Mouse (Mus musculus) A20 (cell line): ENCODE measurements around the gene Fbxl18.
A peak's percentile ranks its signal among the peaks of the same experiment; 100 is the strongest.
"Not testable (repeated sequence)": the region's sequence is repeated elsewhere in the genome, so short reads cannot be mapped to it uniquely, and the experiment has no call there.

Experiments used
- DNase-seq: peaks from one replicate; pipeline ENCODE4 v3.0.0-alpha.2; 2011; ENCODE audit warnings: low read depth, low spot score

Fbxl18 gene

GRCm38 (mm10) chr5:142874791-142875512 is 20.3 kb downstream of the Fbxl18 start:
- no peak for DNase-seq

- DNase-seq = no peak
These were observed 21.5 kb downstream of the Fbxl18 start for GRCm38 (mm10) chr5:142873718-142874117.

- no peak for DNase-seq
These were observed 23.5 kb downstream of the Fbxl18 start for GRCm38 (mm10) chr5:142871765-142872164.

GRCm38 (mm10) chr5:142869463-142869862 is 25.8 kb downstream of the Fbxl18 start:
- no peak for DNase-seq

GRCm38 (mm10) chr5:142857763-142858229 is 37.4 kb downstream of the Fbxl18 start:
- no peak for DNase-seq

GRCm38 (mm10) chr5:142856408-142856807 is 38.8 kb downstream of the Fbxl18 start:
- DNase-seq = peak; percentile 19

GRCm38 (mm10) chr5:142854877-142855276 is 40.3 kb downstream of the Fbxl18 start:
- peak; percentile 53 for DNase-seq

GRCm38 (mm10) chr5:142853585-142853984 is 41.6 kb downstream of the Fbxl18 start:
- DNase-seq = no peak

- DNase-seq = no peak
These were observed 43.6 kb downstream of the Fbxl18 start for GRCm38 (mm10) chr5:142851681-142852049.

- no peak for DNase-seq
These were observed 44.1 kb downstream of the Fbxl18 start for GRCm38 (mm10) chr5:142850916-142851680.

GRCm38 (mm10) chr5:142850476-142850875 is 44.7 kb downstream of the Fbxl18 start:
- no peak for DNase-seq

- no peak for DNase-seq
These were observed 46.3 kb downstream of the Fbxl18 start for GRCm38 (mm10) chr5:142848911-142849310.

GRCm38 (mm10) chr5:142848149-142848548 is 47.1 kb downstream of the Fbxl18 start:
- no peak for DNase-seq

- peak; percentile 45 for DNase-seq
These were observed 50.8 kb downstream of the Fbxl18 start for GRCm38 (mm10) chr5:142844467-142844866.

GRCm38 (mm10) chr5:142842137-142842642 is 53.0 kb downstream of the Fbxl18 start:
- no peak for DNase-seq

- DNase-seq = no peak
These were observed 53.7 kb downstream of the Fbxl18 start for GRCm38 (mm10) chr5:142841372-142842136.

- DNase-seq = not testable (repeated sequence)
These were observed 57.8 kb downstream of the Fbxl18 start for GRCm38 (mm10) chr5:142837427-142837826.

GRCm38 (mm10) chr5:142836891-142837290 is 58.3 kb downstream of the Fbxl18 start:
- no peak for DNase-seq

GRCm38 (mm10) chr5:142833646-142834438 is 61.4 kb downstream of the Fbxl18 start:
- no peak for DNase-seq

- no peak for DNase-seq
These were observed 69.1 kb downstream of the Fbxl18 start for GRCm38 (mm10) chr5:142826131-142826530.

- no peak for DNase-seq
These were observed 69.6 kb downstream of the Fbxl18 start for GRCm38 (mm10) chr5:142825665-142826064.
